Mouse (Mus musculus) intestine, postnatal 0 days (tissue): ENCODE results near the gene Foxl2. TPM values are rescaled to one million over a fixed set of nuclear protein-coding genes. Genes with fewer than 3 reads are reported as not detected.
A peak's percentile ranks its signal among the peaks of the same experiment; 100 is the strongest.

Source experiments
- ATAC-seq: fragments of 200-750 bp; cut with Nextera tagmentation; 2 replicates; pipeline ENCODE4 v1.8.0; 2017; ENCODE audit warnings: mild to moderate bottlenecking, moderate TSS enrichment, moderate library complexity
- H3K27ac ChIP-seq: fragments of 300-500 bp; sonication (generic); 2 replicates; pipeline ENCODE4 v1.5.1; 2014; ENCODE audit warnings: mild to moderate bottlenecking, low read depth, low read length, moderate library complexity
- H3K27me3 ChIP-seq: fragments of 300-500 bp; sonication (generic); replicated peaks from 2 replicates; pipeline ENCODE4 v1.6.1; 2014; ENCODE audit warnings: low read length, mixed read lengths; ENCODE audit not compliant: control insufficient read depth, insufficient read depth
- H3K36me3 ChIP-seq: fragments of 300-500 bp; sonication (generic); 2 replicates; pipeline ENCODE4 v1.6.1; 2014; ENCODE audit warnings: mild to moderate bottlenecking, moderate library complexity; ENCODE audit not compliant: control insufficient read depth, insufficient read depth
- H3K4me1 ChIP-seq: fragments of 300-500 bp; sonication (generic); replicated peaks from 2 replicates; pipeline ENCODE4 v1.6.1; 2014; ENCODE audit warnings: antibody characterized with exemption, low read length, mixed read lengths; ENCODE audit not compliant: control insufficient read depth, insufficient read depth
- H3K4me2 ChIP-seq: fragments of 300-500 bp; sonication (generic); replicated peaks from 2 replicates; pipeline ENCODE4 v1.6.1; 2014; ENCODE audit warnings: low read depth, mild to moderate bottlenecking, moderate library complexity
- H3K4me3 ChIP-seq: fragments of 300-500 bp; sonication (generic); 2 replicates; pipeline ENCODE4 v1.5.1; 2014; ENCODE audit warnings: low read depth, low read length
- H3K9ac ChIP-seq: fragments of 300-500 bp; sonication (generic); 2 replicates; pipeline ENCODE4 v1.6.1; 2014; ENCODE audit warnings: mild to moderate bottlenecking, low read depth, low read length
- H3K9me3 ChIP-seq: fragments of 300-500 bp; sonication (generic); 2 replicates; pipeline ENCODE4 v1.6.1; 2016; ENCODE audit warnings: mixed run types; ENCODE audit not compliant: control insufficient read depth
- CTCF ChIP-seq: sonication (generic); IDR thresholded peaks from 2 replicates; pipeline ENCODE4 v1.5.1; 2016; ENCODE audit warnings: low read depth, mild to moderate bottlenecking, control low read depth, antibody characterized with exemption, moderate library complexity
- WGBS: fragments of 180-500 bp; shearing (Covaris S2); extraction: QIAGEN DNeasy Blood & Tissue Kit; methylation state at CpG from one replicate; pipeline ENCODE4 v1.1.7; 2014; 5-methylcytosine and 5-hydroxymethylcytosine counted together
- polyA plus RNA-seq: library from polyadenylated mRNA; unstranded; fragments of >200 nt; fragmentation: Nextera tagmentation; extraction: Ambion mirVana; gene quantifications from 2 replicates; pipeline ENCODE4 v1.2.1, GENCODE M21; 2015

Gene Foxl2
- polyA plus RNA-seq, 1 experiment from 2014 or later: not detected

DNA sequence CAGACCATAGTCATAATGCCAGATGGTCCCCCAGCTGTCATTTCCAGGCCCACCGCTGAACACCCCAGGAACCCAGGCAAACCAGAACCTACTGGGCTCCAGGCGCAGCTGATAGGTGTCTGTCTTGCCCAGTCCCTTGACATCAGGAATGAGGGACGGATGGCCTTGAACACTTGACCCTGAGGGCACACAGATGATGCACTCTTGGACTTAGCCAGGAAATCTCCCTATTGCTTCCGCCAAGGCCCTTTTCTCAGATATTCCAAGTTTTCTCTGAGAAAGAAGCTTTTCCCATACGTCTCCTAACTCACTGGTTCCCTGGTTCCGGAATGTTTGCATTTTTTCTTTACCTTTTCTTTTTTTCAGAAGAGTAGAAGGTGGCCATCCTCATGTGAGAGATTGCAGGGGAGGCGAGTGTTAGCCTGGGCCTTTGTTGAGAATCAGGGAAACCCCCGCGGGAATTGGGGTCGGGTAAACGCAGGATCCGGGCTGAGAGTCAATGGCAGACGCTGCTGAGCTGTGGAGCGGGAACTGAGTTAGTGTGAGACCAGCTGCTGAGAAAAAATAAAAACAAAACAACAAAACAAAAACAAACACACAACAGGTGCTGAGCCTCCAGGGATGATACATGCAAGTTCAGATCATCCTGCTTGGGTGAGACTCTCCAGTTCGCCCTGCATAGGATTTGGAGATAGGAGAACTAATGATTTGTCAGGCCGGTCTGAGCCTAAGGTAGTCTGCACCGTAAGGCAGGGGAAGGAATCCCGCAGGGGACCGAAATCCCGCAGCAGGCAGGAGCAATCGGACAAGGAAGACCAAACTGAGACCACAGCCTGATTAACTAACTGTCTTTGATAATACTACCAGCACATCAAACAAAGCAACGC lies 6.7 kb downstream of the Foxl2 start:
- Histone ChIP-seq H3K27ac (no peak overlapping the region), H3K27me3 (peaks cover 92% of the 10 kb centered on the region), H3K4me3 (no peak overlapping the region), H3K9me3 (no peaks in the 10 kb centered on the region), H3K4me1 (no peaks in the 10 kb centered on the region), H3K9ac (no peak overlapping the region), H3K4me2 (no peak overlapping the region), H3K36me3 (no peaks in the 10 kb centered on the region)
- 9% methylated on average over 22 of the region's 22 CpGs for WGBS
- no peak for ATAC-seq
- TF ChIP-seq CTCF: no peak

DNA sequence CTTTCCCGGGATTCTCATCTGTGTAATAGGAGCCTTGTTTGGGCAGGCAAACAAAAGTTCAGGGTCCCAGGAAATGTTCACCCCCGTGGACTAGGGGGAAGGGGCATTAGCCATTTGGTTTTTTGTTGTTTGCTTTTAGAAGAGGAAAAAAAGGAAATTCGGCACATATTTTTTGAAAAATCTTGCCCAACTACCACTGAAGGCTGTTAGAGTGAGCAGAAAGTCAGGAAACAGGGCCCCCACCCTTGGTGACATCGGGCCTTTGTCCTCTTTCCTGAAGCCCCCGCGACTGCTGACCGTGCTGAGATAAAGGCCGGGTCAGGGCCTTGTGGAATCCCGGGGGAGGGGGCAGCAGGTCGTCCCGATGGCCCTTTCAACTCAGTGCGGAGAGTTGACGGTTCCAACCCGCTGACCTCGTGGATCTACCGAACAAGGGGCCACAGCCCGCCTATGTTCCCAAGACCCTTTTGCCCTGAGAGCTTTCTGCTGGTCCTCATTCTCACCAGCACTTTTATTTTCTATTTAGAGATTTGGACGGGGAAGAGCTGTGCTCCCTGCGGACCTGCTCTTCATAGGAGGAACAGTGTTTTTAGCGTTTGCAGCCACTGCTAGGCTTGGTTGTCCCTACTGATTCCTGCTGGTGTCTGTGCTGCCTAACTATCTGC lies 7.5 kb downstream of the Foxl2 start:
- H3K4me2 ChIP-seq: no peak overlapping the region
- WGBS: 1% methylated on average over 20 of the region's 20 CpGs
- H3K36me3 ChIP-seq: no peaks in the 10 kb centered on the region
- ATAC-seq: no peak
- peaks cover 91% of the 10 kb centered on the region for H3K27me3 ChIP-seq
- H3K4me3 ChIP-seq: no peak overlapping the region
- no peak overlapping the region for H3K9ac ChIP-seq
- no peak overlapping the region for H3K27ac ChIP-seq
- H3K9me3 ChIP-seq: no peaks in the 10 kb centered on the region
- TF ChIP-seq CTCF: no peak
- no peaks in the 10 kb centered on the region for H3K4me1 ChIP-seq

DNA sequence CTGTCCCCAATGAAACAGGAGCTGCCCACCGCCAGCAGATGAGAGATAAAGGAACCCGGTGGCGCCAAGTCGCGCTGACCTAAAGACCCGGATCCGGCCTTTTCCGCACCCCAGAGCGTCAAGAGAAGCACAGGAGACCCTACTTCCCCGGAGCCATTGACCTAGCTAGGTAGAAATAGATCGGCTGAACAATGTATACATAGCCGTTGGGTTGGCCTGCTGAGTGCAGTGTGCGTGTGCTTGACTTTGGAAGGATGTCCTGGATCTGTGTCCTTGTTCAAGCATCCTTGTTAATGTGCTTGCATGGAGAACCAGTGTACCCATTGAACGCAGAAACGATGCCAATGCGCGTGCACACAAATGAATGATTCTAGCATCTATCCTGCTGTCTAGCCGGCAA lies 8.6 kb downstream of the Foxl2 start:
- no peak for TF ChIP-seq CTCF
- 11% methylated on average over 18 of the region's 18 CpGs for WGBS

DNA sequence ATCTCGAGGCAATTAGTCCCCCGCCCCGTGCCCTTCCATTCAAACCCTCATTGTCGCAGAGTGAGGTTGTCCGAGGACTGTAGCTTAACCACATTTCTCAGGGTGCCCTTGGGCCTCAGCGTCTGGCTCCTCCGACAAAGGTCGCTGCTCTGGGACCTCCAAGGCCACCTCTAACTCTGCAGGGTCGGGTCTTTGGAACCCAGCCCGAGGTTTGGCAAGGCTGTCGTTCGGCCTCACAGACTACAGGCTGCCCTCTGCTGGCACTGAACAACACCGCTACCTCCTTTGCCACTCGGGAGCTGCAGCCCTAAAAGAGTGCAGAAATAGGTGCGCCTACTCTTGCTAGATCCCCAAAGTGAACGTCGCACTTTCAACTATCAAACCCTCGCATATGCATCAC lies 10.0 kb downstream of the Foxl2 start:
- peak; percentile 73 for TF ChIP-seq CTCF
- Histone ChIP-seq H3K27me3 (peaks cover 72% of the 10 kb centered on the region), H3K36me3 (no peaks in the 10 kb centered on the region), H3K9me3 (no peaks in the 10 kb centered on the region), H3K4me2 (no peak overlapping the region), H3K9ac (no peak overlapping the region), H3K27ac (no peak overlapping the region), H3K4me3 (no peak overlapping the region), H3K4me1 (no peaks in the 10 kb centered on the region)
- 2% methylated on average over 18 of the region's 18 CpGs for WGBS
- no peak for ATAC-seq

More for the DNA sequence above, 8.6 kb downstream of the Foxl2 start:
- Histone ChIP-seq H3K9me3 (no peaks in the 10 kb centered on the region), H3K27ac (no peak overlapping the region), H3K4me1 (no peaks in the 10 kb centered on the region), H3K27me3 (peaks cover 81% of the 10 kb centered on the region), H3K9ac (no peak overlapping the region), H3K4me3 (no peak overlapping the region), H3K4me2 (no peak overlapping the region), H3K36me3 (no peaks in the 10 kb centered on the region)
- ATAC-seq: no peak

DNA sequence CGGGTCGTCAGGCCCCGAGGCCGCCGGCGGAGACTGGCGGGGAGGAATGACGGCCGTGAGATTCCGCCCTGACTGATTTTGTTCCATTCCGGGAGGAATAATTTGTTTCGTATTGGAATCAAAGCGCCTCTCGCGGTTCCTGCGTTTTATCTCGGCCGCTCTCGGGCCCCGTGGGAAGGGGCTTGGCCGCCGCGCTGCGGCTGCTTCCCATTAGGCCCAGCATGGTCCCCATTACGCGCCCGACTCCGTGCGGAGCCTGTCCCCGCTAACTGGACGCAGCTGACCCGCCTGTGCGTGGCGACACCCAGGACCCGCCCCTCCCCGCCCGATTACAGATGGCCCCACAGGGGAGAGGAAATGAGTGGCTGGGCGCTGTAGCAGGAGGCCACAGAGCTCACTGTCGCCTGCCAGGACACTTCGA lies 18.0 kb downstream of the Foxl2 start:
- under 1% methylated on average over 40 of the region's 40 CpGs for WGBS
- peaks cover 66% of the 10 kb centered on the region for H3K27me3 ChIP-seq
- peak overlapping the region; percentile 63 for H3K4me2 ChIP-seq
- no peak for TF ChIP-seq CTCF
- no peaks in the 10 kb centered on the region for H3K36me3 ChIP-seq
- no peaks in the 10 kb centered on the region for H3K4me1 ChIP-seq
- no peak for ATAC-seq
- no peak overlapping the region for H3K9ac ChIP-seq
- H3K9me3 ChIP-seq: peaks cover 5% of the 10 kb centered on the region; the same call in 1 of the 2 replicates
- H3K4me3 ChIP-seq: peak overlapping the region; percentile 41
- H3K27ac ChIP-seq: no peak overlapping the region

DNA sequence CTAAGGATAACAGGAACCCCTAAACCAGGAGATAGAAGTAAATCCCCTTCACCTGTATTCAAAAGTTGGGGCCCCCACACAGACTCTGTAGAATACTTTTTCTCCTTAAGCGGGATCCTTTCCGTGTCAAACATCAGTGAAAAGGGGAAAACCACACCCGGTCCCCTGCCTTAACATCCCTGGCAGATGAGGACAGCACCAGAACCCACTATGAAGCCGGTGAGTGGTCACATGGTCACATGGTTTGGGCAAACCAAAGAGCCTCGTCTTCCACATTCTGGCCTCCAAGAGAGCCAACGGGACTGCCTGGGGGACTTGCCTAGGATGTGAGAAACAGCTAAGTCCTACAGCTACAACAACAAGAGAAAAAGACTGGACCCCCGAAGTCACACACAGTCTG lies 18.5 kb downstream of the Foxl2 start:
- no peak for TF ChIP-seq CTCF
- peaks cover 66% of the 10 kb centered on the region for H3K27me3 ChIP-seq
- no peak for ATAC-seq

More for the DNA sequence above, 18.5 kb downstream of the Foxl2 start:
- Histone ChIP-seq H3K27ac (no peak overlapping the region), H3K9me3 (peaks cover 5% of the 10 kb centered on the region; the same call in 1 of the 2 replicates), H3K9ac (no peak overlapping the region), H3K36me3 (no peaks in the 10 kb centered on the region), H3K4me1 (no peaks in the 10 kb centered on the region), H3K4me2 (peak overlapping the region; percentile 63), H3K4me3 (peak overlapping the region; percentile 41)
- 5% methylated on average over 7 of the region's 7 CpGs for WGBS
